Mouse (Mus musculus) brain, embryonic 14.5 days (tissue): Measurements from ENCODE around the gene 2010111I01Rik.

Experiments
- CTCF ChIP-seq: fragments of 200-500 bp; IDR thresholded peaks from 2 replicates; pipeline ENCODE4 v1.5.1; 2012; ENCODE audit warnings: inconsistent platforms, mild to moderate bottlenecking, moderate library complexity, borderline replicate concordance; ENCODE audit not compliant: insufficient read depth, insufficient read length; ENCODE audit errors: extremely low read depth
- POLR2A ChIP-seq: fragments of 200-500 bp; IDR thresholded peaks from 2 replicates; pipeline ENCODE4 v1.6.1; 2012; ENCODE audit warnings: mild to moderate bottlenecking, inconsistent platforms, borderline replicate concordance; ENCODE audit not compliant: poor library complexity, insufficient read depth, insufficient read length, severe bottlenecking; ENCODE audit errors: extremely low read depth

GRCm38 (mm10) chr13:63322756-63323155, 358.1 kb downstream of the 2010111I01Rik start:
- TF ChIP-seq CTCF (no peak), POLR2A (no peak)
